ENCODE assay signal across 8 mouse cellular contexts in genomic region chr11:94601321-94602281, GRCm38 (mm10). TPM values are rescaled to one million over a fixed set of nuclear protein-coding genes. Genes with fewer than 3 reads are reported as not detected.
DNase-seq lines count a peak whose midpoint lies in the region; ATAC-seq and TF ChIP-seq lines count a peak whose summit lies in the region.

Gene Acsf2, minus strand, starts transcription at chr11:94601871.

- peak within 1 kb of the TSS; percentile 34 for H3K4me3 ChIP-seq in C2C12 (ENCODE audit: insufficient read depth, poor library complexity, severe bottlenecking)
- H3K4me3 ChIP-seq in forebrain, embryonic 10.5 days = peak within 1 kb of the TSS; percentile 59
- peak within 1 kb of the TSS; percentile 43 to 48 for H3K4me3 ChIP-seq in liver, embryonic 14.5 days (ENCODE audit: insufficient read depth in 1 of 2, low read depth in 2 of 2, low read length in 2 of 2)
- peak within 1 kb of the TSS; percentile 51 for H3K4me3 ChIP-seq in stomach, postnatal 0 days (ENCODE audit: low read depth, low read length)

- H3K36me3 ChIP-seq in C2C12 (ENCODE audit: control insufficient read depth, insufficient read depth) = no peaks in the 10 kb centered on the region
- peaks cover 5% of the 10 kb centered on the region for H3K36me3 ChIP-seq in forebrain, embryonic 10.5 days (replicated peaks)
- H3K36me3 ChIP-seq in liver, embryonic 14.5 days (replicated peaks; ENCODE audit: control insufficient read depth, insufficient read depth, low read depth) = no peaks in the 10 kb centered on the region
- H3K36me3 ChIP-seq in stomach, postnatal 0 days (ENCODE audit: control insufficient read depth, insufficient read depth, low read length) = no peaks in the 10 kb centered on the region

- no peaks in the 10 kb centered on the region for H3K79me2 ChIP-seq in C2C12 (ENCODE audit: control insufficient read depth, insufficient read depth)

- H3K9me3 ChIP-seq in forebrain, embryonic 10.5 days = no peaks in the 10 kb centered on the region
- H3K9me3 ChIP-seq in liver, embryonic 14.5 days (ENCODE audit: control insufficient read depth, low read length) = no peaks in the 10 kb centered on the region
- no peaks in the 10 kb centered on the region for H3K9me3 ChIP-seq in stomach, postnatal 0 days (ENCODE audit: control insufficient read depth, low read length)

- H3K4me2 ChIP-seq in liver, embryonic 14.5 days (ENCODE audit: low read depth) = peak within 1 kb of the TSS; percentile 62
- peak within 1 kb of the TSS; percentile 75 for H3K4me2 ChIP-seq in stomach, postnatal 0 days (replicated peaks; ENCODE audit: low read depth)

- no peak for TF ChIP-seq CTCF in C2C12 (IDR thresholded peaks at IDR 0.05; ENCODE audit: control insufficient read depth, insufficient read depth, insufficient read length)
- no peak for TF ChIP-seq CTCF in liver, embryonic 14.5 days (IDR thresholded peaks at IDR 0.05; ENCODE audit: low read depth)
- TF ChIP-seq CTCF in stomach, postnatal 0 days (IDR thresholded peaks at IDR 0.05; ENCODE audit: low read depth) = no peak

- H3K79me3 ChIP-seq in C2C12 (ENCODE audit: low read depth) = no peaks in the 10 kb centered on the region

- intact Hi-C loops in heart, postnatal 10 days (cut with DNase I) = no loop called here

- peak within 1 kb of the TSS; percentile 84 for H3ac ChIP-seq in C2C12 (ENCODE audit: control insufficient read depth, insufficient read length, low read depth)

- peaks cover 29% of the 10 kb centered on the region for H3K4me1 ChIP-seq in forebrain, embryonic 10.5 days
- H3K4me1 ChIP-seq in liver, embryonic 14.5 days (replicated peaks; ENCODE audit: control insufficient read depth in 2 of 2, insufficient read depth in 2 of 2, low read length in 1 of 2) = no peaks in the 10 kb centered on the region
- no peaks in the 10 kb centered on the region for H3K4me1 ChIP-seq in stomach, postnatal 0 days (replicated peaks; ENCODE audit: control insufficient read depth, insufficient read depth)

- ATAC-seq in liver, embryonic 14.5 days (ENCODE audit: insufficient read depth) = peak; percentile 77
- peak; percentile 78 for ATAC-seq in stomach, postnatal 0 days (ENCODE audit: low FRiP score, low TSS enrichment)

- peak within 1 kb of the TSS; percentile 45 for H3K9ac ChIP-seq in liver, embryonic 14.5 days (replicated peaks)
- peak within 1 kb of the TSS; percentile 70 for H3K9ac ChIP-seq in stomach, postnatal 0 days (ENCODE audit: low read length)

- DNase-seq in adrenal gland, postnatal 14 days = peak; percentile 92
- peak; percentile 87 for DNase-seq in forebrain, embryonic 10.5 days (ENCODE audit: extremely low spot score, low spot score)
- DNase-seq in heart, postnatal 10 days = peak; percentile 90 to 91
- DNase-seq in kidney, postnatal 36 days = peak; percentile 90 to 93
- DNase-seq in liver, embryonic 14.5 days (ENCODE audit: low read depth in 3 of 3, low spot score in 3 of 3) = no peak
- peak; percentile 86 for DNase-seq in neural tube, embryonic 10.5 days (ENCODE audit: extremely low spot score, low spot score)
- DNase-seq in stomach, postnatal 0 days (ENCODE audit: low spot score) = peak; percentile 84

- no peaks in the 10 kb centered on the region for H3K27me3 ChIP-seq in C2C12 (ENCODE audit: control insufficient read depth, insufficient read depth, insufficient read length)
- H3K27me3 ChIP-seq in forebrain, embryonic 10.5 days (ENCODE audit: poor library complexity, severe bottlenecking) = peaks cover 23% of the 10 kb centered on the region
- H3K27me3 ChIP-seq in liver, embryonic 14.5 days (ENCODE audit: control insufficient read depth, insufficient read depth, low read length) = no peaks in the 10 kb centered on the region
- H3K27me3 ChIP-seq in stomach, postnatal 0 days (ENCODE audit: control insufficient read depth, insufficient read depth, low read length) = no peaks in the 10 kb centered on the region

- H3K27ac ChIP-seq in forebrain, embryonic 10.5 days = peak within 1 kb of the TSS; percentile 88
- no peak within 1 kb of the TSS for H3K27ac ChIP-seq in liver, embryonic 14.5 days
- peak within 1 kb of the TSS; percentile 53 for H3K27ac ChIP-seq in stomach, postnatal 0 days (replicated peaks)

- 2% methylated on average over 52 of the region's 52 CpGs for WGBS in forebrain, embryonic 10.5 days
- whole genome bisulfite sequencing in liver, embryonic 14.5 days (ENCODE audit: insufficient replicate concordance) = 3% methylated on average over 51 of the region's 52 CpGs
- WGBS in stomach, postnatal 0 days = 2% methylated on average over 41 of the region's 52 CpGs

- no peak for TF ChIP-seq EP300 in liver, embryonic 14.5 days (IDR thresholded peaks at IDR 0.05; ENCODE audit: low read depth)
- TF ChIP-seq EP300 in stomach, postnatal 0 days (optimal IDR thresholded peaks at IDR 0.05) = no peak

TF ChIP-seq in C2C12, 6 proteins besides CTCF, POLR2A, EP300 and RAD21:
- TF ChIP-seq USF1 (IDR thresholded peaks at IDR 0.05; ENCODE audit: low read depth) = peak; percentile 89
- no peak for TF ChIP-seq CEBPB (IDR thresholded peaks at IDR 0.05; ENCODE audit: low read depth)
- peak; percentile 31 for TF ChIP-seq MAX (IDR thresholded peaks at IDR 0.05)
- TF ChIP-seq MYOG (IDR thresholded peaks at IDR 0.05; ENCODE audit: control insufficient read depth, extremely low read depth, insufficient read length) = no peak

RNA-seq across cellular contexts. Expression of gene Acsf2, which starts in this region (rescaled TPM):
- polyA plus RNA-seq in C2C12 (2012; fragmentation: generic; extraction: Trizol) = 2.7 TPM
- total RNA-seq in adrenal gland, postnatal 14 days (2021) = 81.0 and 86.9 TPM in 2 replicates
- polyA plus RNA-seq in forebrain, embryonic 10.5 days (2016; fragmentation: Nextera tagmentation; extraction: Ambion mirVana) = 3.7 TPM in 2 replicates
- 10 to 100 TPM; 44.5 to 49.6 TPM for total RNA-seq in heart, postnatal 10 days (2021)
- 3.2 and 3.9 TPM in 2 replicates for polyA plus RNA-seq in liver, embryonic 14.5 days (2012; rRNA removed)
- 1.3 and 1.4 TPM in 2 replicates for polyA plus RNA-seq in liver, embryonic 14.5 days (2014; fragmentation: Nextera tagmentation; extraction: Ambion mirVana)
- polyA plus RNA-seq in stomach, postnatal 0 days (2015; fragmentation: Nextera tagmentation; extraction: Ambion mirVana) = 2.5 and 3.0 TPM in 2 replicates

Comparison
In these comparisons a context has a peak if more than half of its experiments do, and no peak if none do; other contexts are left out.
1. DNase-seq: peak in adrenal gland, postnatal 14 days (single experiment), forebrain, embryonic 10.5 days (single experiment), heart, postnatal 10 days (2 of 2), kidney, postnatal 36 days (2 of 2), neural tube, embryonic 10.5 days (single experiment) and stomach, postnatal 0 days (single experiment); none in liver, embryonic 14.5 days (0 of 3).
2. Peak in every context shown above with its lines, with median percentiles within 50 percentile points of each other: H3K4me3 ChIP-seq.